Mouse (Mus musculus) brain, embryonic 14.5 days (tissue): ENCODE measurements at regions not wholly inside any gene's neighbourhood (a gene's known extent, or its start where the extent isn't known, plus 50 kb on each side); places are given as distances from the start of the nearest gene placed in this dataset.

Experiments used
- CTCF ChIP-seq: fragments of 200-500 bp; IDR thresholded peaks from 2 replicates; pipeline ENCODE4 v1.5.1; 2012; ENCODE audit warnings: inconsistent platforms, mild to moderate bottlenecking, moderate library complexity, borderline replicate concordance; ENCODE audit not compliant: insufficient read depth, insufficient read length; ENCODE audit errors: extremely low read depth
- POLR2A ChIP-seq: fragments of 200-500 bp; IDR thresholded peaks from 2 replicates; pipeline ENCODE4 v1.6.1; 2012; ENCODE audit warnings: mild to moderate bottlenecking, inconsistent platforms, borderline replicate concordance; ENCODE audit not compliant: poor library complexity, insufficient read depth, insufficient read length, severe bottlenecking; ENCODE audit errors: extremely low read depth

DNA sequence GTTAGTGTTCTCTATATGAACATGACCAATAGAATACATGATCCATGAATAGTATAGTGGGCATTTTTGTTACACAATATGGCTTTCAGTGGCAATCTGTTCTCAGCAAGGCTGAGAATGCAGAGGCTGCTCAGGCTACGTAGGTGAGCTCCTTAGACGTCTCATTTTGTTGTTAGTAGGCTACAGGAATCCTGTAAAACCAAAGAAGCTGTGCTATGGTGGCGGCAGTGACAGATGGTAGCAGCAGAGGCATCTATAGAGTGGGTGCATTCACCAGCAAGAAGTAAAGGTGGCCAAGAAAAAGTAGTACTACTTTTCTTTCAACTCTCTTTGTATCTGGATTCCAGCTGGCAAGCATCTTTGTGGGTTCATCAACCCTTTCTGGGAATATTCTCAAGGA, 469.8 kb upstream of the Pappa start:
- TF ChIP-seq CTCF, result no peak
- no peak for TF ChIP-seq POLR2A
